Mouse (Mus musculus) midbrain, embryonic 12.5 days (tissue): ENCODE results near the gene Gm10644. TPM values are rescaled to one million over a fixed set of nuclear protein-coding genes. Genes with fewer than 3 reads are reported as not detected.
"Not testable (repeated sequence)": the region's sequence is repeated elsewhere in the genome, so short reads cannot be mapped to it uniquely, and the experiment has no call there.

ENCODE experiments used
- ATAC-seq: fragments of 200-750 bp; cut with Nextera tagmentation; 2 replicates; pipeline ENCODE4 v1.8.0; 2017; ENCODE audit warnings: low read depth, moderate TSS enrichment, moderate library complexity; ENCODE audit not compliant: low FRiP score
- H3K27ac ChIP-seq: fragments of 300-500 bp; sonication (generic); replicated peaks from 2 replicates; pipeline ENCODE4 v1.5.1; 2016; ENCODE audit warnings: mild to moderate bottlenecking
- H3K27me3 ChIP-seq: fragments of 300-500 bp; sonication (generic); 2 replicates; pipeline ENCODE4 v1.6.1; 2016; ENCODE audit warnings: mild to moderate bottlenecking
- H3K36me3 ChIP-seq: fragments of 300-500 bp; sonication (generic); 2 replicates; pipeline ENCODE4 v1.6.1; 2016
- H3K4me1 ChIP-seq: fragments of 300-500 bp; sonication (generic); 2 replicates; pipeline ENCODE4 v1.6.1; 2016
- H3K4me2 ChIP-seq: fragments of 300-500 bp; sonication (generic); replicated peaks from 2 replicates; pipeline ENCODE4 v1.6.1; 2016; ENCODE audit warnings: mild to moderate bottlenecking, moderate library complexity
- H3K4me3 ChIP-seq: fragments of 300-500 bp; sonication (generic); 2 replicates; pipeline ENCODE4 v1.5.1; 2016; ENCODE audit warnings: mild to moderate bottlenecking
- H3K9ac ChIP-seq: fragments of 300-500 bp; sonication (generic); replicated peaks from 2 replicates; pipeline ENCODE4 v1.6.1; 2016; ENCODE audit warnings: mild to moderate bottlenecking, moderate library complexity
- H3K9me3 ChIP-seq: fragments of 300-500 bp; sonication (generic); 2 replicates; pipeline ENCODE4 v1.6.1; 2016; ENCODE audit warnings: mild to moderate bottlenecking
- WGBS: fragments of 180-500 bp; shearing (Covaris S2); methylation state at CpG from one replicate; pipeline ENCODE4 v1.1.7; 2016; 5-methylcytosine and 5-hydroxymethylcytosine counted together
- polyA plus RNA-seq: library from polyadenylated mRNA; unstranded; fragments of >200 nt; fragmentation: Nextera tagmentation; extraction: Ambion mirVana; gene quantifications from 2 replicates; pipeline ENCODE4 v1.2.1, GENCODE M21; 2016

Gm10644 gene
- polyA plus RNA-seq, 1 experiment from 2014 or later = 0.88 TPM

- WGBS = under 1% methylated on average over 54 of the region's 103 CpGs
- Histone ChIP-seq H3K4me2 (peak overlapping the region; percentile 65), H3K36me3 (peaks cover 29% of the 10 kb centered on the region), H3K4me1 (peaks cover 31% of the 10 kb centered on the region), H3K9me3 (no peaks in the 10 kb centered on the region), H3K27ac (peak overlapping the region; percentile 97), H3K9ac (peak overlapping the region; percentile 87), H3K27me3 (peaks cover 29% of the 10 kb centered on the region), H3K4me3 (peak overlapping the region; percentile 86)
- ATAC-seq = peak; percentile 78
These were observed 41.8 kb upstream of the Gm10644 start for GRCm38 (mm10) chr8:83996567-83997505.

GRCm38 (mm10) chr8:83995973-83996372 is 41.0 kb upstream of the Gm10644 start:
- Histone ChIP-seq H3K27ac (no peak overlapping the region), H3K4me3 (peak overlapping the region; percentile 86; the same call in 1 of the 2 replicates), H3K9me3 (no peaks in the 10 kb centered on the region), H3K36me3 (peaks cover 37% of the 10 kb centered on the region), H3K9ac (no peak overlapping the region), H3K4me1 (peaks cover 23% of the 10 kb centered on the region), H3K27me3 (peaks cover 21% of the 10 kb centered on the region), H3K4me2 (peak overlapping the region; percentile 65)
- ATAC-seq = no peak
- 12% methylated on average over 12 of the region's 12 CpGs for WGBS

- H3K4me1 ChIP-seq = peaks cover 13% of the 10 kb centered on the region
- H3K4me2 ChIP-seq = no peak overlapping the region
- peaks cover 45% of the 10 kb centered on the region for H3K36me3 ChIP-seq
- no peak overlapping the region for H3K4me3 ChIP-seq
- H3K9ac ChIP-seq = no peak overlapping the region
- ATAC-seq = no peak
- H3K27ac ChIP-seq = no peak overlapping the region
- WGBS = 97% methylated on average over 3 of the region's 3 CpGs
- H3K27me3 ChIP-seq = peaks cover 1% of the 10 kb centered on the region; the same call in 1 of the 2 replicates
- H3K9me3 ChIP-seq = no peaks in the 10 kb centered on the region
These were observed 39.0 kb upstream of the Gm10644 start for GRCm38 (mm10) chr8:83994030-83994429.

DNA sequence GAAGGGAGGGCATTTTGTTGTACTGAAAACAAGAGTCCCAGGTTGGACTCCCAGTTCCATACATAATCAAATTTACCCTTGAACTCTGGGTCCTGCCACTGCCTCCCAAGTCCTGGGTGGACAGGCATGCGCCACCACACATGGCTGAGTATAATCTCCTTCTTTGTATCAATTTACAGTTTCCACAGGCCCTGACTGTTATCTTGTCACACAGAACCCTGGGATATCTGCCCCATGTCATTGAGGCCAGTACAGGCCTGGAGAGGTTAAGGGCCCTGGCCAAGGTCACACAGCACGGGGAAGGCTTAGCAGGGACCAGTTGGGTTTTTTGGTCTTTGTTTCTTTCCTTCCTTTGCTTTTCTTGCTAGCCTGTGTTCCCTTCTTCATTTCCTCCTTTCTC is 37.5 kb upstream of the Gm10644 start:
- no peak overlapping the region for H3K9ac ChIP-seq
- no peak overlapping the region for H3K27ac ChIP-seq
- no peak overlapping the region for H3K4me2 ChIP-seq
- H3K4me3 ChIP-seq = no peak overlapping the region
- no peaks in the 10 kb centered on the region for H3K9me3 ChIP-seq
- ATAC-seq = no peak
- no peaks in the 10 kb centered on the region for H3K27me3 ChIP-seq
- H3K36me3 ChIP-seq = peaks cover 60% of the 10 kb centered on the region
- H3K4me1 ChIP-seq = peaks cover 5% of the 10 kb centered on the region; the same call in 1 of the 2 replicates
- 86% methylated on average over 2 of the region's 2 CpGs for WGBS

DNA sequence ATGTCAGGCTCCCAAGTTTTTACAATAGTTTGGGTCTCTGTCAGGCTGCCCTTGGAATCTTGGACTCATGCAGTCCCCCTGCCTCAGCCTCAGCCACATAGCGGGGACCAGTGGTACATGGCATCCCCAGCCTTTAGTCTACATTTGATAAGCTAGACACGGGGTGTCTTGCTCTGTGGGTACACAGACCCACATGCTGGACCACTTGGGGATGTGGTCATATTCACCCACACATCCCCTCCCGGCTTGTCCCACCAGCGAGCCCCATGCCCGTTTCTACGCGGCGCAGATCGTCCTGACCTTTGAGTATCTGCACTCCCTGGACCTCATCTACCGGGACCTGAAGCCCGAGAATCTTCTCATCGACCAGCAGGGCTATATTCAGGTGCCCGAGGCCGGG is 35.2 kb upstream of the Gm10644 start:
- 95% methylated on average over 14 of the region's 14 CpGs for WGBS
- no peaks in the 10 kb centered on the region for H3K9me3 ChIP-seq
- no peak overlapping the region for H3K4me2 ChIP-seq
- no peaks in the 10 kb centered on the region for H3K4me1 ChIP-seq
- peaks cover 80% of the 10 kb centered on the region for H3K36me3 ChIP-seq
- ATAC-seq = no peak
- no peaks in the 10 kb centered on the region for H3K27me3 ChIP-seq
- H3K9ac ChIP-seq = no peak overlapping the region
- no peak overlapping the region for H3K4me3 ChIP-seq
- H3K27ac ChIP-seq = no peak overlapping the region

GRCm38 (mm10) chr8:83989243-83989642 is 34.2 kb upstream of the Gm10644 start:
- ATAC-seq = no peak
- H3K27me3 ChIP-seq = no peaks in the 10 kb centered on the region
- peaks cover 79% of the 10 kb centered on the region for H3K36me3 ChIP-seq
- H3K27ac ChIP-seq = no peak overlapping the region
- no peak overlapping the region for H3K4me3 ChIP-seq
- no peaks in the 10 kb centered on the region for H3K9me3 ChIP-seq
- no peaks in the 10 kb centered on the region for H3K4me1 ChIP-seq
- no peak overlapping the region for H3K4me2 ChIP-seq
- H3K9ac ChIP-seq = no peak overlapping the region
- WGBS = 86% methylated on average over 7 of the region's 7 CpGs

DNA sequence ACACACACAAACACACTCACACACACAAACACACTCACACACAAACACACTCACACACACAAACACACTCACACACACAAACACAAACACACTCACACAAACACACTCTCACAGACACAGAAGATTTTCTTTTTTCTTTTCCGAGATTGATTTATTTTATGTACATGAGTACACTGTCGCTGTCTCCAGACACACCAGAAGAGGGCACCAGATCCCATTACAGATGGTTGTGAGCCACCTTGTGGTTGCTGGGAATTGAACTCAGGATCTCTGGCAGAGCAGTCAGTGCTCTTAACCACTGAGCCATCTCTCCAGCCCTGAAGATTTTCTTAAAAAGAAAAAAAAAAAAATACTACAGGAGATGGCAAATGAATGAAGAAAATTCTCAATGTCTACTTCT is 28.2 kb upstream of the Gm10644 start:
- not testable (repeated sequence) for H3K27me3 ChIP-seq, ATAC-seq, H3K4me2 ChIP-seq

DNA sequence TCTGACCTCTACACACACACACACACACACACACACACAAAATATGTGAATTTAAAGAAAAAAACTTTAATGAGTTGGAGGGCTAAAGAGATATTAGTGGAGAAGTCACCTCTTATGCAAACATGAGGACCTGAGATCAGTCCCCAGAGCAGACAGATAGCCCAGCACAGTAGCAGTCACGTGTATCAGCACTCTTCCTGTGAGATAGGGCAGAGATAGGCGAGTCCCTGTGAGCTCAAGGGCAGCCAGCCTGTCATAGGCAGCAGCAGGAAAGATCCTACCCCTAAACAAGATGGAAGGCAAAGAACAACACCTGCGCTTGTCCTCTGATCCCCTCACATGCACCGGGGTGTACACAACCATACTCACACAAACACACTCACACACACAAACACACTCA is 27.4 kb upstream of the Gm10644 start:
- 93% methylated on average over 4 of the region's 4 CpGs for WGBS
- Histone ChIP-seq H3K4me3 (no peak overlapping the region), H3K4me2 (no peak overlapping the region), H3K4me1 (peaks cover 8% of the 10 kb centered on the region), H3K36me3 (peaks cover 69% of the 10 kb centered on the region), H3K27me3 (no peaks in the 10 kb centered on the region), H3K9ac (no peak overlapping the region), H3K27ac (no peak overlapping the region), H3K9me3 (no peaks in the 10 kb centered on the region)
- ATAC-seq = no peak

More for the DNA sequence above, 28.2 kb upstream of the Gm10644 start:
- not testable (repeated sequence) for H3K4me3 ChIP-seq, H3K9ac ChIP-seq, H3K4me1 ChIP-seq, H3K9me3 ChIP-seq, H3K27ac ChIP-seq
- peaks cover 77% of the 10 kb centered on the region for H3K36me3 ChIP-seq
- whole genome bisulfite sequencing = 99% methylated on average over 2 of the region's 2 CpGs

- H3K27me3 ChIP-seq = no peaks in the 10 kb centered on the region
- ATAC-seq = no peak
- WGBS = 94% methylated on average over 7 of the region's 7 CpGs
- peaks cover 15% of the 10 kb centered on the region for H3K4me1 ChIP-seq
- H3K4me3 ChIP-seq = no peak overlapping the region
- H3K9me3 ChIP-seq = no peaks in the 10 kb centered on the region
- no peak overlapping the region for H3K9ac ChIP-seq
- peaks cover 60% of the 10 kb centered on the region for H3K36me3 ChIP-seq
- H3K27ac ChIP-seq = no peak overlapping the region
- H3K4me2 ChIP-seq = no peak overlapping the region
These were observed 26.5 kb upstream of the Gm10644 start for GRCm38 (mm10) chr8:83981533-83981932.

DNA sequence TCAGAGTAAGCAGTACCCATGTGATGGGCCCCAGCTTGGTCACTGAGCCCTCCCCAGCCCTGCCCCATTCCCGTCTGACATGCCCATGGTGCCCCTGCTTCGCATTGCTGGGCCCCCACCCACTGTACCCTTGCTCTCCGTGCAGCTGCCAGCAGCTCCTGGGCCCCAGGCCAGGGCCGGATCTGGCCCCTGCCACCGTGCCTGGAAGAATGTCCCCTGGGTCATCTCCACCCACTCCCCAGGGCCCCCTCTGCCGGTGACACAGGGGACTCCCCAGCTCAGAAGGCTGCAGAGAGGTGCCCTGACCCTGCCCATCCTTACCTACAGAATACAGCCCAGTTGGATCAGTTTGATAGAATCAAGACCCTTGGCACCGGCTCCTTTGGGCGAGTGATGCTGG is 25.8 kb upstream of the Gm10644 start:
- no peak overlapping the region for H3K27ac ChIP-seq
- no peak overlapping the region for H3K4me3 ChIP-seq
- no peak overlapping the region for H3K4me2 ChIP-seq
- WGBS = 90% methylated on average over 8 of the region's 8 CpGs
- peaks cover 15% of the 10 kb centered on the region for H3K4me1 ChIP-seq
- ATAC-seq = no peak
- H3K9ac ChIP-seq = no peak overlapping the region
- no peaks in the 10 kb centered on the region for H3K9me3 ChIP-seq
- H3K27me3 ChIP-seq = no peaks in the 10 kb centered on the region
- H3K36me3 ChIP-seq = peaks cover 53% of the 10 kb centered on the region

DNA sequence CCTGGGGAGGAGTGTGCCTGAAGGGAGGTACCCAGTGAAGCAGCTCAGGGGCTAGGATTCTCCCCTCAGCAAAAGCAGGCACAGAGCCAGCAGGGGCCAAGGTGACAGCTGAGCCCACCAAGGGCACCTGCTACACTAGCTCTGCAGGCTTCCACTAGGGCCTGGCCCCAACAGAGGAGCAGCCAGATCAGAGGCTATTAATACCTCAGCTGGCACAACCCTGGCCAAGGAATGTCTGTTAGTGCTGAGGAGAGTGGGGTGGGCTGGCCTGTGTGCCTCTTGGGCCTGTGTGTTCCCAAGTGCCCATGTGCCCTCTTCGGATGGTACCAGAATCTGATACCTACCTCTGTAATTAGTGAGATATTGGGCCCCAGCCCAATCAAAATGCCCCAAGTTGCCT is 25.2 kb upstream of the Gm10644 start:
- ATAC-seq = no peak
- H3K4me2 ChIP-seq = no peak overlapping the region
- H3K9me3 ChIP-seq = no peaks in the 10 kb centered on the region
- WGBS = 88% methylated on average over 1 of the region's 1 CpGs
- peaks cover 15% of the 10 kb centered on the region for H3K4me1 ChIP-seq
- H3K27ac ChIP-seq = no peak overlapping the region
- peaks cover 49% of the 10 kb centered on the region for H3K36me3 ChIP-seq
- no peaks in the 10 kb centered on the region for H3K27me3 ChIP-seq
- no peak overlapping the region for H3K4me3 ChIP-seq
- 0 out of 2 replicates have a peak overlapping the region, but pooled peaks have one; percentile 20 for H3K9ac ChIP-seq

GRCm38 (mm10) chr8:83978200-83978599 is 23.2 kb upstream of the Gm10644 start:
- Histone ChIP-seq H3K4me3 (no peak overlapping the region), H3K9me3 (no peaks in the 10 kb centered on the region), H3K4me1 (peaks cover 31% of the 10 kb centered on the region), H3K27ac (0 out of 2 replicates have a peak overlapping the region, but pooled peaks have one; percentile 11), H3K36me3 (peaks cover 33% of the 10 kb centered on the region), H3K4me2 (no peak overlapping the region), H3K9ac (no peak overlapping the region), H3K27me3 (no peaks in the 10 kb centered on the region)
- WGBS = 75% methylated on average over 9 of the region's 9 CpGs
- ATAC-seq = no peak
